Mouse (Mus musculus): ENCODE results near the gene Ebf1.

DNA sequence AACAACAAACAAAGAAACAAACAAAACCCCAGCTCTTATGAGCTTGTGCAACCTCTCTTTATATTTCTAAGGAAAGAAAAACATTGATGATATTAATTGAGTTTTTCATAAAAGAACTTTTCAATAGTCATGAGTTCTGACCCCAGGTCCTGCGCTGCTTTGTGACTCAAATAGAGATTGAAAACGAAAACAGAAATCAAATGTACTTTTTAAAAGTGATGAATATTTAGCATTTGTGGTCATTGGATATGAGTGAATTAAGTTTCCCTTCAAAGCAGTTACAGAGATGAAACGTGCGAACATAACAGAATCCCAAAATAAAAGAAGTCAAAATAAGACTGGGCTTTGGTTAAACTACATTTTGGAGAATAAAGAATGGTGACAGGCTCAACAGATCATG is 271.3 kb downstream of the Ebf1 start:
- TF ChIP-seq CTCF (IDR thresholded peaks at IDR 0.05; ENCODE audit: low read depth) (no peak), EP300 (IDR thresholded peaks at IDR 0.05; ENCODE audit: low read depth) (no peak)
